Mouse (Mus musculus) left cerebral cortex, postnatal 14 days (tissue): ENCODE results near the gene Tefm. TPM values are rescaled to one million over a fixed set of nuclear protein-coding genes. Genes with fewer than 3 reads are reported as not detected.

ENCODE experiments used
- DNase-seq, 2 experiments: peaks; one replicate each; pipeline ENCODE4 v3.0.0; 2021 to 2022; ENCODE audit warnings: low spot score in 2 of 2, mixed read lengths in 1 of 2
- intact Hi-C: fragments of 180-260 bp; cut with DNase I; formaldehyde crosslinking; loops from one replicate; pipeline ENCODE4 v1.15.1; 2025
- total RNA-seq, 2 experiments: library from RNA; stranded (reverse); gene quantifications; 2 replicates each; pipeline ENCODE4 v1.2.3; 2021

Gene Tefm
- total RNA-seq, 2 experiments from 2014 or later = 8.8 to 11.1 TPM

DNA sequence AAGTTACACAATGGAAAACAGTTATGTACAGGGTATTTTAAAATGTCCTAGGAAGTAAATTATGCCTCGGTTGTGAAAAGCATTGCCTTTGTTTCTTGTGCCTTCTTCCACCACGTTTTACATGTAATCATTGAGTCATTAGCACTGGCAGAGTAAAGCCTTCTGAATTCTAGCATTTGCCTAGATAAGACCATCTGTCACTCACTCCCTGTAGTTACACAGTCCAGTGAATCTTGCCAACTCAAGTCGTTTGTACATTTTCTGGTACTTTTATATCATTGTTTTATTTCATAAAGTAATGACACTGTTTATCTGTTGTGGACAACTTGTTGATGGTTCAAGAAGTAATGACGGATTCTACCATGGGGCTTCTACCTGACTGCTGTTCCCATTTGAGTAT, 7.2 kb downstream of the Tefm start:
- intact Hi-C loops = no loop called here
- DNase-seq = no peak

DNA sequence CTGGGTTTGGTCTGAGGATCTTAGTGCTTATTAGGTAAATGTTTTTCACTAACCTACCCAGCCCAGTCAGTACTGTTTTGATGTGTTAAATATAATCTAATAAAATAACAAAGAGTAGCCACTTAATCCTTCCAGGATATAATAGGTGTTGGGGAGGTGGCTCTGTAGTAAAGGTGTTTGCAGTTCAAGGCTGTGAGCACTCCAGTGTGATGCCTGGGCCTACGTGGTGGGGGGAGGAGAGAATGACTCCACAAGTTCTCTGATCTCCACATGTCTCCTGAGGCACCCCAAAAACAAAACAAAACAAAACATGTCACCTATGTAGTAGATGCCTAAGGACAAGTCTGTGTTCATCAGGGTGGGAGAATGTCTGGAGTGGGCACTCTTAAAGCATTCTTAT, 9.9 kb downstream of the Tefm start:
- intact Hi-C loops = no loop called here
- DNase-seq = no peak

DNA sequence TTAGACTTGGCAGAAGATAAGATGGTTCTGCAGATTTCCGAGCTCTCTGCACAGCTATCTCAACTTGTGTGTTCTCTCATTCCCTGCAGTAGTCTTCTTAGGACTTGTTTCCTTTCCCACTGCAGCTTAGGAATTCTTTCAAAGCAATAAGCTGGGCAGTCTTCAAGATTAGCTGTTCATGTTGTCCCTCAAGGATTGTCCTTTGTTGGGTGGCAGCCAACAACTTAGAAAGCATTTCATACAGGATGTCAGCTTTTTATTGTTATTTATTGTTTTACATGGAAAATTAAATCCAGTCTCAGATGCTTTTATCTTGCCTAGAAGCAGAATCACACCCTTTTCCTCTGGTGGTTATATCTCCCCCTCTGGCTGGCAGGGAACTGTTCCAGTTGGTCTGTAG, 25.6 kb downstream of the Tefm start:
- no peak for DNase-seq
- intact Hi-C loops = no loop called here

DNA sequence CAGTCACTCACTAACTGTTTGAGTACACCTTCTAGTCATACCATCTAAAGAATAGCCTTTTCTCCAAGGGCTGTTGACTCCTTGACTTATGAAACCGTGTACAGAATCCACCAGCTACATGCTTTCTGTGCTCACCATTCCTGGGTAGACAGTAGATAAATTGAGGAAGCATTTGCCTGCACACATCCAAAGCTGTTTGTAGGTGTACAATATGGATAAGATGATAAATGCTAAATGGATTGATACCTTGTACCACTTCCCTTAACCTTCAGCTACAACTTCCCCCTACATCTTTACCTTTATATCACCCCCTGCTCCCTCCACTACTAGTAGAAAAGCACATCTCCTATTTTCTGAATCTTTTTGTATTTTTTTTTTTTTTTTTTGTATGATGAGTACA, 37.6 kb downstream of the Tefm start:
- DNase-seq = no peak
- intact Hi-C loops = no loop called here

DNA sequence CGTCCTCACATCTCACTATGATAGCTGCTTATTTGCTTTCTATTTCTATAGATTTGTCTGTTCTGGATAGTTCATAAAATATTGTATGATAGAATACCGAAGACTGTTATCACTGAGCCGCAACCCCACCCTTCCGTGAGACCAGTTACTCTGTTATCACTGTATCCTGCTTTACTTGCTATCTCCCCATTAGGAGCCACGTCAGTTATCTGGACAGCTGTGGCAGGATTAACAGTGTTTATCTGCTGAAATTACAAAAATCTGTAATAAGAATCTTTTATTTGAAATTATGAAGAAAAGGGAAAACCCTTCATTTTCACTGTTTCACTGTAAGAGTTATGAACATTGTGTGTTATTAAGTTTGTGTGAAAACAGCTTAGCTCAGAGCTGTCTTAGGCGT, 40.7 kb downstream of the Tefm start:
- intact Hi-C loops = no loop called here
- DNase-seq = no peak

DNA sequence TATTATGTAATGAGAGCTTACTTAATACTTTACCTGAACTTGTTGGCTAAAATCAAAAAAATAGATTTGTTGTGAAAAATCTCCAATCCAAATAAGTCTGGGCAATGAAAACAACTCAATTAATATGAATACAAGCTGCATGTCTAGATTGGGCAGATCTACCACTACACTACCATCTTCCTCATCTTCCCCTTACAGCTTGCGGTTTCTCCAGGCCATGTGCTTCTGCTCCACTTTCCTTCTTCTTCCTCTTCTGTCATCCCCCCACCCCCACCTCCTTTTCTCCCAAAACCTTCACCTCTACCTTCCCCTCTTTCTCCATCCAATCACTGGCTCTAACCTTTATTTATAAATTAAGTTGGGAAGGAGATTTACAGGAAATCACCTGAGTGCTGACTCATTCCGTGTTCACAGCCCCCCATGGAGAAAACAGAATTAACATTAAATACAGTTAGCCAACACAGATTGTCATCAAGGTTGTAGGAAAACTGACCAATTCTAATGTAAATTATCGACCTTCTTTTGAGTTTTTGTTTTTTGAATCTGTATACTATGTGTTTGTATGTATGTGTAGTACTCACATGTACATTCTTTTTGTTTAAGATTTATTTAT, 43.4 kb downstream of the Tefm start:
- intact Hi-C loops = no loop called here
- no peak for DNase-seq

- DNase-seq = no peak
- intact Hi-C loops = no loop called here
Measured at GRCm38 (mm10) chr11:80090555-80091164, 51.3 kb downstream of the Tefm start.

GRCm38 (mm10) chr11:80089817-80090214, 52.2 kb downstream of the Tefm start:
- intact Hi-C loops = no loop called here
- no peak for DNase-seq

DNA sequence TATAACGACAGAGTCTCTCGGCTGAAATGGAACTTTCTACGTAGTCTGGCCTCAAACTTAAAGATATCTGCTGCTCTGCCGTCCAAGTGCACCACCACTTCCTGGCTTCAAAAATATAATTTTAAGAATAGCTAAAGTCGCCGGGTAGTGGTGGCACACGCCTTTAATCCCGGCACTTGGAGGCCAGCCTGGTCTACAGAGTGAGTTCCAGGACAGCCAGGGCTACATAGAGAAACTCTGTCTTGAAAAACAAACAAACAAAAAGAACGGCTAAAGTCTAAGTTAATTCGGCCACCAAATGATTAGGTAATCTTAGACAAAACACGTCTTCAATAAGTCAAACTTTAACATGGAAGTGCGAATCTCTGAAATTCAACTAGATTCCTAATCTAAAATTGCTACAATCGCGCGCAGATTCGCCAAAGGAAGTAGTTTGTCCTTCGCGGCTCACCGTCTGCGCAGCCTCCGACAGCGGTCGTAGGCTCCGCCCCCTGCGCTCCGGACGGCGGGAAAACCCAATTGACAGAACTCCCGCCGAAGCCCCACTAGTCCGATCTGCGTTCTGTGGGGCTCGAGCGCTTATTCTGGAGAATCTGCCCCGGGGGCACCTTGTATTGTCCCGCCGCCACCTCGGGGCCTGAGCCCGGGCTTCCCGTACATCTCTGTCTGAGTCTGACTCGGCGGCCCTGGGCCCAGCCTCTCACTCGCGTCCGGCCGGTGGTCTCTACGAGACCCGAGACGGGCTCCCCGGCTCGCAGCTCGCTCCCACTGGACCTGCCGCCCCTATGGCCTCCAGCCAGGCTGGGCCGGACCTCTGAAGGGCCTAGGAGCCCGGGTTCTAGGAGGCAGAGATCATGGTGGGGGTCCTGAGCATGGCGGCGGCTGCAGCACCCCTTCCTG, 52.8 kb downstream of the Tefm start, which contains the start of gene Atad5:
TSS of gene Atad5 (plus strand) at position 484 of the 900 bp plus-strand sequence.
- peak; percentile 89 to 94 for DNase-seq
- intact Hi-C loops = no loop called here

- intact Hi-C loops = no loop called here
- peak; percentile 86 to 91 for DNase-seq
Measured at GRCm38 (mm10) chr11:80086844-80087243, 55.1 kb downstream of the Tefm start.

Other genes with a start within 250 kb of the Tefm start
- 10 to 100 TPM; 26.3 to 26.9 TPM for gene Utp6, start 179.8 kb downstream of the Tefm start, total RNA-seq
- gene Suz12, start 149.1 kb downstream of the Tefm start, total RNA-seq = 10 to 100 TPM; 28.7 to 33.2 TPM
- 10 to 100 TPM; 13.6 to 14.1 TPM for gene Crlf3, start 61.2 kb downstream of the Tefm start, total RNA-seq
- 1 to 10 TPM; 3.0 to 3.9 TPM for gene Atad5, start 52.8 kb downstream of the Tefm start, total RNA-seq
- gene Adap2, start 11.9 kb upstream of the Tefm start, total RNA-seq = 10 to 100 TPM in 1 of 2 experiments, 1 to 10 TPM in 1; 8.3 to 10.2 TPM
- gene Rnf135, start 41.7 kb upstream of the Tefm start, total RNA-seq = 1 to 10 TPM; 2.9 to 4.3 TPM
- gene Rhot1, start 66.8 kb upstream of the Tefm start, total RNA-seq = 10 to 100 TPM; 69.9 to 72.3 TPM
- 10 to 100 TPM; 30.3 to 31.9 TPM for gene Rhbdl3, start 158.7 kb upstream of the Tefm start, total RNA-seq
- 10 to 100 TPM; 48.4 to 50.3 TPM for gene 5730455P16Rik, start 235.9 kb upstream of the Tefm start, total RNA-seq
- 100 to 1,000 TPM; 140 to 143 TPM for gene Zfp207, start 241.1 kb upstream of the Tefm start, total RNA-seq